ENCODE assay signal across 12 mouse cellular contexts in genomic region chr16:97017171-97017738, GRCm38 (mm10).
DNase-seq lines count a peak whose midpoint lies in the region; ATAC-seq and TF ChIP-seq lines count a peak whose summit lies in the region.
"Had no signal": no experiment of that assay in that cellular context is flagged by ENCODE, and none has a peak within 500 bp of the region (broad histone marks: within the 10 kb centered on the region; RNA-seq: fewer than 3 reads in every experiment).

No protein-coding gene starts in this region.

- H3K4me3 ChIP-seq in forebrain, embryonic 13.5 days: no peak overlapping the region
- H3K4me3 ChIP-seq in forebrain, embryonic 10.5 days: no peak overlapping the region
- no peak overlapping the region for H3K4me3 ChIP-seq in midbrain, embryonic 10.5 days
- no peak overlapping the region for H3K4me3 ChIP-seq in midbrain, embryonic 11.5 days (ENCODE audit: low read depth, low read length)
- no peak overlapping the region for H3K4me3 ChIP-seq in liver, embryonic 12.5 days
- no peak overlapping the region for H3K4me3 ChIP-seq in thymus, adult 2 months (ENCODE audit: control insufficient read depth, insufficient read depth, low read length)
- H3K4me3 ChIP-seq: limb, embryonic 10.5 days; megakaryocyte, embryonic 14.5 days had no signal

- peak; percentile 65; the same call in 1 of the 2 replicates for ATAC-seq in forebrain, embryonic 13.5 days
- no peak for ATAC-seq in midbrain, embryonic 11.5 days (ENCODE audit: low FRiP score)
- peak; percentile 58 for ATAC-seq in liver, embryonic 12.5 days

- H3K36me3 ChIP-seq in forebrain, embryonic 13.5 days (ENCODE audit: poor library complexity, severe bottlenecking): no peaks in the 10 kb centered on the region
- H3K36me3 ChIP-seq in forebrain, embryonic 10.5 days (replicated peaks): no peaks in the 10 kb centered on the region
- H3K36me3 ChIP-seq in midbrain, embryonic 10.5 days: no peaks in the 10 kb centered on the region
- no peaks in the 10 kb centered on the region for H3K36me3 ChIP-seq in midbrain, embryonic 11.5 days (ENCODE audit: control insufficient read depth, insufficient read depth, low read length)
- no peaks in the 10 kb centered on the region for H3K36me3 ChIP-seq in liver, embryonic 12.5 days
- H3K36me3 ChIP-seq in thymus, adult 2 months (ENCODE audit: control insufficient read depth, insufficient read depth, low read length): no peaks in the 10 kb centered on the region
- H3K36me3 ChIP-seq: limb, embryonic 10.5 days had no signal

- no peak overlapping the region for H3K27ac ChIP-seq in forebrain, embryonic 13.5 days
- H3K27ac ChIP-seq in forebrain, embryonic 10.5 days: no peak overlapping the region
- peak overlapping the region; percentile 63 for H3K27ac ChIP-seq in midbrain, embryonic 10.5 days (replicated peaks)
- no peak overlapping the region for H3K27ac ChIP-seq in midbrain, embryonic 11.5 days (ENCODE audit: low read depth, low read length)
- H3K27ac ChIP-seq in liver, embryonic 12.5 days: no peak overlapping the region
- no peak overlapping the region for H3K27ac ChIP-seq in thymus, adult 2 months (ENCODE audit: control insufficient read depth, insufficient read depth, low read length)
- H3K27ac ChIP-seq: limb, embryonic 10.5 days had no signal

- H3K4me1 ChIP-seq in forebrain, embryonic 13.5 days: peaks cover 7% of the 10 kb centered on the region; the same call in 1 of the 2 replicates
- 0 out of 2 replicates have a peak, but pooled peaks cover 6% of the 10 kb centered on the region for H3K4me1 ChIP-seq in forebrain, embryonic 10.5 days
- H3K4me1 ChIP-seq in midbrain, embryonic 10.5 days: peaks cover 10% of the 10 kb centered on the region; the same call in 1 of the 2 replicates
- peaks cover 3% of the 10 kb centered on the region; the same call in 1 of the 2 replicates for H3K4me1 ChIP-seq in midbrain, embryonic 11.5 days (ENCODE audit: control insufficient read depth, insufficient read depth, low read length)
- peaks cover 30% of the 10 kb centered on the region for H3K4me1 ChIP-seq in liver, embryonic 12.5 days
- H3K4me1 ChIP-seq in thymus, adult 2 months (replicated peaks; ENCODE audit: control insufficient read depth, insufficient read depth, low read length): no peaks in the 10 kb centered on the region
- H3K4me1 ChIP-seq: megakaryocyte, embryonic 14.5 days had no signal

- WGBS in forebrain, embryonic 13.5 days: 82% methylated on average over 3 of the region's 3 CpGs
- WGBS in forebrain, embryonic 10.5 days: 75% methylated on average over 3 of the region's 3 CpGs
- WGBS in midbrain, embryonic 10.5 days: 88% methylated on average over 2 of the region's 3 CpGs
- 70% methylated on average over 3 of the region's 3 CpGs for WGBS in midbrain, embryonic 11.5 days
- whole genome bisulfite sequencing in liver, embryonic 12.5 days (ENCODE audit: insufficient replicate concordance): 47% methylated on average over 3 of the region's 3 CpGs
- WGBS in thymus, adult 2 months: 94% methylated on average over 3 of the region's 3 CpGs

- no peak overlapping the region for H3K9ac ChIP-seq in forebrain, embryonic 13.5 days
- H3K9ac ChIP-seq in midbrain, embryonic 11.5 days (ENCODE audit: low read length): no peak overlapping the region
- H3K9ac ChIP-seq in liver, embryonic 12.5 days: peak overlapping the region; percentile 35; the same call in 1 of the 2 replicates

- no peak for DNase-seq in forebrain, embryonic 10.5 days (ENCODE audit: extremely low spot score, low spot score)
- no peak for DNase-seq in midbrain, embryonic 10.5 days (ENCODE audit: low spot score)
- DNase-seq in midbrain, embryonic 11.5 days (ENCODE audit: low spot score, missing footprints): no peak
- DNase-seq in retina, postnatal 7 days (ENCODE audit: low read depth, low spot score): peak; percentile 54
- no peak for DNase-seq in thymus, adult 2 months
- DNase-seq in adipocyte (ENCODE audit: low spot score): no peak
- DNase-seq: cerebellum, adult 9-10 months; kidney, postnatal 25 days had no signal

- H3K27me3 ChIP-seq in forebrain, embryonic 13.5 days: no peaks in the 10 kb centered on the region
- no peaks in the 10 kb centered on the region for H3K27me3 ChIP-seq in forebrain, embryonic 10.5 days (ENCODE audit: poor library complexity, severe bottlenecking)
- H3K27me3 ChIP-seq in midbrain, embryonic 10.5 days (ENCODE audit: low read depth, poor library complexity, severe bottlenecking): no peaks in the 10 kb centered on the region
- H3K27me3 ChIP-seq in midbrain, embryonic 11.5 days (ENCODE audit: control insufficient read depth, insufficient read depth, low read length): no peaks in the 10 kb centered on the region
- peaks cover 4% of the 10 kb centered on the region; the same call in 1 of the 2 replicates for H3K27me3 ChIP-seq in liver, embryonic 12.5 days (replicated peaks)
- H3K27me3 ChIP-seq in thymus, adult 2 months (ENCODE audit: control insufficient read depth, insufficient read depth, low read length): no peaks in the 10 kb centered on the region
- H3K27me3 ChIP-seq: megakaryocyte, embryonic 14.5 days had no signal

- TF ChIP-seq POLR2A in thymus, adult 2 months (IDR thresholded peaks at IDR 0.05; ENCODE audit: control insufficient read depth, extremely low read depth, insufficient read depth, low read length, poor library complexity): no peak

- H3K9me3 ChIP-seq in forebrain, embryonic 13.5 days (replicated peaks): no peaks in the 10 kb centered on the region
- no peaks in the 10 kb centered on the region for H3K9me3 ChIP-seq in forebrain, embryonic 10.5 days
- H3K9me3 ChIP-seq in midbrain, embryonic 10.5 days (replicated peaks): no peaks in the 10 kb centered on the region
- H3K9me3 ChIP-seq in midbrain, embryonic 11.5 days (ENCODE audit: control insufficient read depth, low read length): no peaks in the 10 kb centered on the region
- H3K9me3 ChIP-seq in liver, embryonic 12.5 days (replicated peaks): no peaks in the 10 kb centered on the region
- H3K9me3 ChIP-seq: limb, embryonic 10.5 days; megakaryocyte, embryonic 14.5 days had no signal

- no peak for TF ChIP-seq CTCF in thymus, adult 2 months (IDR thresholded peaks at IDR 0.05; ENCODE audit: borderline replicate concordance, control insufficient read depth, extremely low read depth, insufficient read depth, low read length, poor library complexity)

- H3K4me2 ChIP-seq in forebrain, embryonic 13.5 days: no peak overlapping the region
- H3K4me2 ChIP-seq in midbrain, embryonic 11.5 days: no peak overlapping the region
- no peak overlapping the region for H3K4me2 ChIP-seq in liver, embryonic 12.5 days
